Mouse (Mus musculus) small intestine, adult 2 months (tissue): ENCODE measurements around the gene Arih1. TPM values are rescaled to one million over a fixed set of nuclear protein-coding genes. Genes with fewer than 3 reads are reported as not detected.

Experiments
- H3K27ac ChIP-seq: fragments of 200-500 bp; 2 replicates; pipeline ENCODE4 v1.5.1; 2012; ENCODE audit warnings: low read depth, low read length, control low read depth, inconsistent platforms; ENCODE audit not compliant: insufficient read depth
- H3K27me3 ChIP-seq: fragments of 200-500 bp; 2 replicates; pipeline ENCODE4 v1.6.1; 2012; ENCODE audit warnings: mild to moderate bottlenecking, moderate library complexity, low read length, inconsistent platforms; ENCODE audit not compliant: control insufficient read depth, insufficient read depth
- H3K36me3 ChIP-seq: fragments of 200-500 bp; 2 replicates; pipeline ENCODE4 v1.6.1; 2012; ENCODE audit warnings: mild to moderate bottlenecking, low read length, control low read depth, inconsistent platforms; ENCODE audit not compliant: control insufficient read depth, insufficient read depth
- H3K4me1 ChIP-seq: fragments of 200-500 bp; 2 replicates; pipeline ENCODE4 v1.6.1; 2012; ENCODE audit warnings: low read length, inconsistent platforms, mixed read lengths; ENCODE audit not compliant: control insufficient read depth, insufficient read depth, insufficient read length
- H3K4me3 ChIP-seq: fragments of 200-500 bp; 2 replicates; pipeline ENCODE4 v1.5.1; 2012; ENCODE audit warnings: low read depth, mild to moderate bottlenecking, control low read depth, inconsistent platforms, low read length, moderate library complexity
- CTCF ChIP-seq: fragments of 200-500 bp; IDR thresholded peaks from 2 replicates; pipeline ENCODE4 v1.5.1; 2012; ENCODE audit warnings: low read depth, mild to moderate bottlenecking, control low read depth, inconsistent platforms, low read length, moderate library complexity, mixed read lengths; ENCODE audit not compliant: insufficient replicate concordance, insufficient read length; ENCODE audit errors: extremely low read depth
- POLR2A ChIP-seq: fragments of 200-500 bp; IDR thresholded peaks from 2 replicates; pipeline ENCODE4 v1.6.1; 2012; ENCODE audit warnings: low read depth, mild to moderate bottlenecking, control low read depth, inconsistent platforms, low read length, moderate library complexity
- WGBS: fragments of 180-500 bp; shearing (Covaris S2); methylation state at CpG from one replicate; pipeline ENCODE4 v1.1.7; 2018; 5-methylcytosine and 5-hydroxymethylcytosine counted together
- polyA plus RNA-seq: library from polyadenylated mRNA; depleted of rRNA; stranded (reverse); fragments of >200 nt; gene quantifications from 2 replicates; pipeline ENCODE4 v1.2.3, GENCODE M21; 2012; rRNA removed

Gene Arih1
- polyA plus RNA-seq, 1 experiment: 22.1 TPM

DNA sequence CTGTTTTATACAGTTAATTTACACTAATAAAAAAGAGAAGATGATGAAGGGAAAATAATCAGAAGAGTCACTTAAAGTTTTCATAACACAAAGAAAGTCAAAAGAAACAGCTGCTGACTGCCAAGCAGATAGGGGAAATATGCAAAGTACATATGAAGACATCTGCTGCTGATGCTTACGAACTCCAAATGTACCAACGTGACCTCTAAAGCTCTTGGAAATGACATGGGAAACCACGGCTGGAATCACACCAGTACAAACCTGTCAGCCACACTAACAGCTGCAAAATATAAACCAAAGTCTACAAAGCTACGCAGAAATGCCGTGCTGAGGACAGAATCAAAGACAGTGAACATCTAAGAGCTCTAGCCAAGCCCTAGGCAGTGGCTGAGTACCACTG, 147.3 kb downstream of the Arih1 start:
- Histone ChIP-seq H3K36me3 (0 out of 2 replicates have a peak, but pooled peaks cover 2% of the 10 kb centered on the region), H3K4me3 (no peak overlapping the region), H3K27me3 (no peaks in the 10 kb centered on the region), H3K4me1 (no peaks in the 10 kb centered on the region), H3K27ac (no peak overlapping the region)
- 78% methylated on average over 5 of the region's 5 CpGs for WGBS
- TF ChIP-seq CTCF: no peak
- no peak for TF ChIP-seq POLR2A

DNA sequence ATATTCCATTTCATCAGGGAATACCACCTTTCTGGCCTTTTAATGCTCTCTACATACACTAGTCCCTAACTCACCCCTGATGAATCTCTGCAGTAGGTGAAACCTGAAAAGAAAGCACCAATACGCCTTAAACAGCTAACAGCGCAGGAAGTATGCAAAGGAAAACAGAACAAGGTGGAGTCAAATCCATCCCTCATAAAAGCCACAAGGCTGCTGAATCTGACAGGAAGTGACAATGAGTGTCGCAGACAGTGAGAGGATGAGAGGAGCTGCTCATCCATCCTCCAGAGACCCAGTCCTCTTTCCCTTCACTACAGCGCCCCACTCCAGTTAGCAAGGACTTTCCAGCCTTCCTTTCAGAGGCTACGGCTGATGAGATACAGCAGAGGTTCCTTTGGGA, 148.0 kb downstream of the Arih1 start:
- Histone ChIP-seq H3K27ac (no peak overlapping the region), H3K4me1 (no peaks in the 10 kb centered on the region), H3K27me3 (no peaks in the 10 kb centered on the region), H3K36me3 (0 out of 2 replicates have a peak, but pooled peaks cover 2% of the 10 kb centered on the region), H3K4me3 (no peak overlapping the region)
- 89% methylated on average over 5 of the region's 5 CpGs for WGBS
- no peak for TF ChIP-seq CTCF
- no peak for TF ChIP-seq POLR2A

Other genes with a start within 250 kb of the Arih1 start
- gene Adpgk, start 195.1 kb downstream of the Arih1 start, polyA plus RNA-seq: 5.7 and 7.5 TPM in 2 replicates
- 0.41 and 0.63 TPM in 2 replicates for gene Bbs4, start 133.1 kb downstream of the Arih1 start, polyA plus RNA-seq
- 45.1 and 81.2 TPM in 2 replicates for gene Hexa, start 52.9 kb upstream of the Arih1 start, polyA plus RNA-seq
- 0.34 TPM in 1 of 2 replicates, not detected in the other for gene Tmem202, start 53.2 kb upstream of the Arih1 start, polyA plus RNA-seq
- gene Celf6, start 91.3 kb upstream of the Arih1 start, polyA plus RNA-seq: 0.79 and 1.2 TPM in 2 replicates
- 5.7 and 12.1 TPM in 2 replicates for gene Parp6, start 130.7 kb upstream of the Arih1 start, polyA plus RNA-seq
- gene Pkm, start 169.8 kb upstream of the Arih1 start, polyA plus RNA-seq: 513 and 1,082 TPM in 2 replicates
- gene Gramd2, start 193.5 kb upstream of the Arih1 start, polyA plus RNA-seq: 4.6 and 6.4 TPM in 2 replicates